Mouse (Mus musculus) stomach, embryonic 16.5 days (tissue): ENCODE measurements around the gene Birc2. TPM values are rescaled to one million over a fixed set of nuclear protein-coding genes. Genes with fewer than 3 reads are reported as not detected.
"Not testable (repeated sequence)": the region's sequence is repeated elsewhere in the genome, so short reads cannot be mapped to it uniquely, and the experiment has no call there.

Experiments used
- ATAC-seq: fragments of 200-750 bp; cut with Nextera tagmentation; 2 replicates; pipeline ENCODE4 v1.8.0; 2017; ENCODE audit warnings: moderate number of reproducible peaks, moderate TSS enrichment; ENCODE audit not compliant: insufficient read depth, low FRiP score
- H3K27ac ChIP-seq: fragments of 300-500 bp; sonication (generic); 2 replicates; pipeline ENCODE4 v1.5.1; 2014; ENCODE audit warnings: low read length
- H3K27me3 ChIP-seq: fragments of 300-500 bp; sonication (generic); 2 replicates; pipeline ENCODE4 v1.6.1; 2014; ENCODE audit warnings: low read length, control low read depth, mixed read lengths; ENCODE audit not compliant: control insufficient read depth, insufficient read depth
- H3K36me3 ChIP-seq: fragments of 300-500 bp; sonication (generic); 2 replicates; pipeline ENCODE4 v1.6.1; 2014; ENCODE audit warnings: low read length; ENCODE audit not compliant: control insufficient read depth, insufficient read depth
- H3K4me1 ChIP-seq: fragments of 300-500 bp; sonication (generic); 2 replicates; pipeline ENCODE4 v1.6.1; 2014; ENCODE audit warnings: low read length, control low read depth, mixed read lengths; ENCODE audit not compliant: control insufficient read depth, insufficient read depth
- H3K4me2 ChIP-seq: fragments of 300-500 bp; sonication (generic); 2 replicates; pipeline ENCODE4 v1.6.1; 2014; ENCODE audit warnings: low read depth, low read length, mixed read lengths
- H3K4me3 ChIP-seq: fragments of 300-500 bp; sonication (generic); replicated peaks from 2 replicates; pipeline ENCODE4 v1.5.1; 2014; ENCODE audit warnings: mild to moderate bottlenecking, low read length
- H3K9ac ChIP-seq: fragments of 300-500 bp; sonication (generic); 2 replicates; pipeline ENCODE4 v1.6.1; 2014; ENCODE audit warnings: low read length
- H3K9me3 ChIP-seq: fragments of 300-500 bp; sonication (generic); replicated peaks from 2 replicates; pipeline ENCODE4 v1.6.1; 2016; ENCODE audit warnings: low read length, control low read depth; ENCODE audit not compliant: control insufficient read depth
- WGBS: fragments of 180-500 bp; shearing (Covaris S2); extraction: QIAGEN DNeasy Blood & Tissue Kit; methylation state at CpG from one replicate; pipeline ENCODE4 v1.1.7; 2014; 5-methylcytosine and 5-hydroxymethylcytosine counted together
- polyA plus RNA-seq: library from polyadenylated mRNA; unstranded; fragments of >200 nt; fragmentation: Nextera tagmentation; extraction: Ambion mirVana; gene quantifications from 2 replicates; pipeline ENCODE4 v1.2.1, GENCODE M21; 2015

Birc2 gene
- polyA plus RNA-seq, 1 experiment from 2014 or later, result 40.0 TPM

DNA sequence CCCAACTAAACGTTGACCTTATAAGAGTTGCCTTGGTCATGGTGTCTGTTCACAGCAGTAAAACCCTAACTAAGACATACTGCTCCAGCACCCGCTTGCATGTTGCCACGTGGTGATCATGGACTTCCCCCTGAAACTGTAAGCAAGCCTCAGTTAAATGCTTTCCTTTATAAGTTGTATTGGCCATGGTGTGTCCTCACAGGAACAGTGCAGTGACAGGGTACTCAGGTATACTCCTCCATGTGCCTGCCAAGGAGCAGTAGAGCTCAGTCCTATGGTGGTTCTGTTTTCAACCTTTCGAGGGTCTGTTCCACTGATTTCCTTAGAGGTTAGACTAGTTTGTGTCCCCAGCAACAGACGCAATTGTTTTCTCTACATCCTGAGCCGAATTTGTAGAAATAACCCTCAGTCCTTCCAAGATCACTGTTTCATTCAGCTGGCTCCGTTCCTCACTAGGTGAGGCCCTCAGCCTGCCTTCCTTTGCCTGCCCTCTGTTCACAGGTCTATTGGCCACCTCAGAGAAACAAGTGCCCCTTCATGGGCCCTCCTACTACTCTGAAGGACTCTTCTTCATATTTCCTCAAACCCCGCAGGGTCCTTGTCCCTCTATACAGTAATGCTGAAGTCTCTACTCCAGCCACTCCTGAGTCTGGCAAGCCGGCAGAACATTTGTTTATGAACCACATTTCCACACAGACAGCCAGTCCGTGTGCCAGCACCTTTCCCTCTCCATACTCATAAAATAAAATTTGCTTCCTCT, 33.9 kb upstream of the Birc2 start:
- H3K27ac ChIP-seq, result no peak overlapping the region
- H3K27me3 ChIP-seq, result no peaks in the 10 kb centered on the region
- ATAC-seq, result no peak
- H3K4me1 ChIP-seq, result no peaks in the 10 kb centered on the region
- WGBS, result 81% methylated on average over 10 of the region's 10 CpGs
- H3K9ac ChIP-seq, result no peak overlapping the region
- H3K4me3 ChIP-seq, result no peak overlapping the region
- H3K36me3 ChIP-seq, result peaks cover 7% of the 10 kb centered on the region; the same call in 1 of the 2 replicates
- no peaks in the 10 kb centered on the region for H3K9me3 ChIP-seq
- no peak overlapping the region for H3K4me2 ChIP-seq

GRCm38 (mm10) chr9:7868838-7869491, 32.1 kb upstream of the Birc2 start:
- peaks cover 7% of the 10 kb centered on the region; the same call in 1 of the 2 replicates for H3K36me3 ChIP-seq
- H3K4me1 ChIP-seq, result no peaks in the 10 kb centered on the region
- no peak overlapping the region for H3K9ac ChIP-seq
- H3K4me2 ChIP-seq, result no peak overlapping the region
- H3K9me3 ChIP-seq, result no peaks in the 10 kb centered on the region
- no peak overlapping the region for H3K4me3 ChIP-seq
- no peak for ATAC-seq
- H3K27me3 ChIP-seq, result no peaks in the 10 kb centered on the region
- no peak overlapping the region for H3K27ac ChIP-seq
- 86% methylated on average over 4 of the region's 4 CpGs for WGBS

GRCm38 (mm10) chr9:7867981-7868380, 31.1 kb upstream of the Birc2 start:
- Histone ChIP-seq H3K9me3 (no peaks in the 10 kb centered on the region), H3K4me3 (no peak overlapping the region), H3K4me1 (no peaks in the 10 kb centered on the region), H3K27ac (no peak overlapping the region), H3K9ac (no peak overlapping the region), H3K4me2 (no peak overlapping the region), H3K27me3 (no peaks in the 10 kb centered on the region), H3K36me3 (peaks cover 7% of the 10 kb centered on the region; the same call in 1 of the 2 replicates)
- 96% methylated on average over 3 of the region's 3 CpGs for WGBS
- no peak for ATAC-seq

GRCm38 (mm10) chr9:7866981-7867380, 30.1 kb upstream of the Birc2 start:
- H3K4me2 ChIP-seq, H3K4me3 ChIP-seq, H3K36me3 ChIP-seq, ATAC-seq, H3K27ac ChIP-seq, H3K4me1 ChIP-seq, H3K9me3 ChIP-seq, H3K9ac ChIP-seq, H3K27me3 ChIP-seq: not testable (repeated sequence)
- 81% methylated on average over 2 of the region's 2 CpGs for WGBS

- Histone ChIP-seq H3K36me3 (no peaks in the 10 kb centered on the region), H3K9me3 (no peaks in the 10 kb centered on the region), H3K4me3 (no peak overlapping the region), H3K4me2 (no peak overlapping the region), H3K9ac (no peak overlapping the region), H3K4me1 (no peaks in the 10 kb centered on the region), H3K27ac (no peak overlapping the region), H3K27me3 (no peaks in the 10 kb centered on the region)
- 79% methylated on average over 5 of the region's 5 CpGs for WGBS
- ATAC-seq, result no peak
Measured at GRCm38 (mm10) chr9:7860976-7861375, 24.1 kb upstream of the Birc2 start.

- WGBS, result 54% methylated on average over 3 of the region's 3 CpGs
- H3K9ac ChIP-seq, result no peak overlapping the region
- no peaks in the 10 kb centered on the region for H3K36me3 ChIP-seq
- no peaks in the 10 kb centered on the region for H3K9me3 ChIP-seq
- no peak overlapping the region for H3K27ac ChIP-seq
- H3K27me3 ChIP-seq, result no peaks in the 10 kb centered on the region
- no peak for ATAC-seq
- no peaks in the 10 kb centered on the region for H3K4me1 ChIP-seq
- no peak overlapping the region for H3K4me3 ChIP-seq
- H3K4me2 ChIP-seq, result no peak overlapping the region
Measured at GRCm38 (mm10) chr9:7855912-7856311, 19.0 kb upstream of the Birc2 start.

GRCm38 (mm10) chr9:7855374-7855773, 18.5 kb upstream of the Birc2 start:
- Histone ChIP-seq H3K4me2 (no peak overlapping the region), H3K27ac (no peak overlapping the region), H3K36me3 (no peaks in the 10 kb centered on the region), H3K4me1 (no peaks in the 10 kb centered on the region), H3K4me3 (no peak overlapping the region), H3K9ac (no peak overlapping the region), H3K9me3 (no peaks in the 10 kb centered on the region), H3K27me3 (no peaks in the 10 kb centered on the region)
- 57% methylated on average over 1 of the region's 1 CpGs for WGBS
- ATAC-seq, result 0 out of 2 replicates have a peak, but pooled peaks have one; percentile 29

- H3K9me3 ChIP-seq, H3K27ac ChIP-seq, H3K9ac ChIP-seq, H3K4me3 ChIP-seq, H3K36me3 ChIP-seq, ATAC-seq, H3K27me3 ChIP-seq, H3K4me2 ChIP-seq, H3K4me1 ChIP-seq: not testable (repeated sequence)
- WGBS, result 82% methylated on average over 14 of the region's 14 CpGs
Measured at GRCm38 (mm10) chr9:7854196-7854595, 17.3 kb upstream of the Birc2 start.

- no peaks in the 10 kb centered on the region for H3K4me1 ChIP-seq
- no peak overlapping the region for H3K27ac ChIP-seq
- H3K36me3 ChIP-seq, result no peaks in the 10 kb centered on the region
- no peaks in the 10 kb centered on the region for H3K9me3 ChIP-seq
- ATAC-seq, result peak; percentile 29; the same call in 1 of the 2 replicates
- no peak overlapping the region for H3K9ac ChIP-seq
- no peak overlapping the region for H3K4me3 ChIP-seq
- no peak overlapping the region for H3K4me2 ChIP-seq
- H3K27me3 ChIP-seq, result no peaks in the 10 kb centered on the region
- 66% methylated on average over 4 of the region's 4 CpGs for WGBS
Measured at GRCm38 (mm10) chr9:7852346-7853230, 15.7 kb upstream of the Birc2 start.
